Mouse (Mus musculus) frontal cortex, adult (tissue): ENCODE data around the gene Mdfi.

Experiments
- ATAC-seq: cut with Nextera tagmentation; 2 replicates; pipeline ENCODE4 v1.9.2; 2017; ENCODE audit warnings: mild to moderate bottlenecking, moderate library complexity, mixed read lengths; ENCODE audit not compliant: low TSS enrichment

Gene Mdfi

DNA sequence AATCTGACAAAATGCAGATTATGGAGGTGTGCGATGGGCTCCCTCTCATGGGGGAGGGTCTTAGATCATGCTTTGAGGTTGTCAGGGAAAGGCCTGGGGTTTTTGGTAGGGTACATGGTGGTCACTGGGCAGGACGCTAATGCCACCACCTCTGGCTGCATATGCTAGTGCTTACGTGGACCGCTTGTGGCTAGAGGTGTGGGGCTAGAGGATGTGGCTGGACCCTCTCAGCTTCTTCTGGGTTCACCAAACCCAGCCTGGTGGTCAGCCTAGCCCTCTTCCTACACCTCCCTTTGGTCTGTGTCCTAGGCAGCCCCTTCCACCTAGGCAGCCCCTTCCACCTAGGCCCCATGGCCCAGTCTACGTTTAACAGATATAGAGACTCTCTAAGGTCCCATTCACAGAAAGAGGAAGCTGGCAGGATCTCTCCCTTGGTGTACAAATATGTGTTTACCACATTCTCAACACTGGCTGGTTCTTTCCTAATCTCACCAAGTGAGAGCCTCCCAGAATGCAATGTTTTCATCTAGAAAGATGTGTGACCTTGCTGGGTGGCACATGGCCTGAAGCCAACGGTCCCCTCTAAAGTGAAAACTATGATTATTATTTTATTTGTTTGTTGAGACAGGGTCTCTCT is 68.0 kb downstream of the Mdfi start:
- ATAC-seq: no peak

DNA sequence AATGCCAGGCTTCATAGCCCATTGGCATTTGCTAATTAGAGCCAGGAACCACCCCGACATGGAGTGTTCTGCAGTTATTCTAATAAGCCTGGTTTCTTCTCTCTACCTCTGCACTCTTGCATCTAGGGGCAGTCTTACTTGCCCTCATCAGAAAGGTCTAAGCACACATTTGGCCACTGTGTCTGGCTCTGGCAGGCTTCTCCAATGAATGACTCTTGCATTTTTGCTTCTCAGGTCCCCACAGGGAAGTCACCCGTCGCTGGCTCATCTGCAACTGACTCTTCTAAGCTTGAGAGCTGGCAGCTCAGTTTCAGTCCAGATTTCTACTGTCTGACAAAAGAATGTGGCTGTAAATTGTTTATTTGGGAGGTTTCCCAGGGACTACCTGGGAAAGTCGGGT is 68.5 kb downstream of the Mdfi start:
- ATAC-seq: no peak
